Mouse (Mus musculus): ENCODE measurements around the gene Sprr2b. TPM values are rescaled to one million over a fixed set of nuclear protein-coding genes. Genes with fewer than 3 reads are reported as not detected.
"Not testable (repeated sequence)": the region's sequence is repeated elsewhere in the genome, so short reads cannot be mapped to it uniquely, and the experiment has no call there.

Gene Sprr2b
- total RNA-seq (2021): not detected

- intact Hi-C loops (cut with DNase I): no loop called here
- DNase-seq (ENCODE audit: extremely low spot score in 1 of 2, low spot score in 2 of 2): no peak
These were observed at the start of gene Sprr2b for GRCm38 (mm10) chr3:92316320-92316719. Gene Sprr2b, plus strand, starts transcription at chr3:92316620.

GRCm38 (mm10) chr3:92271414-92271985 is 44.9 kb upstream of the Sprr2b start:
- DNase-seq (ENCODE audit: extremely low spot score in 1 of 2, low spot score in 2 of 2); intact Hi-C loops (cut with DNase I): not testable (repeated sequence)

GRCm38 (mm10) chr3:92273504-92273903 is 42.9 kb upstream of the Sprr2b start:
- DNase-seq (ENCODE audit: extremely low spot score in 1 of 2, low spot score in 2 of 2); intact Hi-C loops (cut with DNase I): not testable (repeated sequence)

- DNase-seq (ENCODE audit: extremely low spot score in 1 of 2, low spot score in 2 of 2); intact Hi-C loops (cut with DNase I): not testable (repeated sequence)
These were observed 42.4 kb upstream of the Sprr2b start for GRCm38 (mm10) chr3:92274018-92274417.

- DNase-seq (ENCODE audit: extremely low spot score in 1 of 2, low spot score in 2 of 2); intact Hi-C loops (cut with DNase I): not testable (repeated sequence)
These were observed 36.8 kb upstream of the Sprr2b start for GRCm38 (mm10) chr3:92279663-92280062.

- DNase-seq (ENCODE audit: extremely low spot score in 1 of 2, low spot score in 2 of 2); intact Hi-C loops (cut with DNase I): not testable (repeated sequence)
These were observed 35.3 kb upstream of the Sprr2b start for GRCm38 (mm10) chr3:92280963-92281606.

- intact Hi-C loops (cut with DNase I); DNase-seq (ENCODE audit: extremely low spot score in 1 of 2, low spot score in 2 of 2): not testable (repeated sequence)
These were observed 31.3 kb upstream of the Sprr2b start, which contains the start of gene Sprr2a3 for GRCm38 (mm10) chr3:92285101-92285500. Gene Sprr2a3, plus strand, starts transcription at chr3:92285417.

- intact Hi-C loops (cut with DNase I): not testable (repeated sequence)
These were observed 27.9 kb upstream of the Sprr2b start for GRCm38 (mm10) chr3:92288489-92288888.

GRCm38 (mm10) chr3:92307406-92307805 is 9.0 kb upstream of the Sprr2b start:
- intact Hi-C loops (cut with DNase I): no loop called here
- DNase-seq (ENCODE audit: extremely low spot score in 1 of 2, low spot score in 2 of 2): no peak

More at GRCm38 (mm10) chr3:92288489-92288888, 27.9 kb upstream of the Sprr2b start:
- DNase-seq (ENCODE audit: extremely low spot score in 1 of 2, low spot score in 2 of 2): not testable (repeated sequence)

- DNase-seq (ENCODE audit: extremely low spot score in 1 of 2, low spot score in 2 of 2): no peak
- intact Hi-C loops (cut with DNase I): no loop called here
These were observed 964 bp downstream of the Sprr2b start for GRCm38 (mm10) chr3:92317384-92317783.

GRCm38 (mm10) chr3:92336278-92336677 is 19.9 kb downstream of the Sprr2b start:
- intact Hi-C loops (cut with DNase I): no loop called here
- no peak for DNase-seq (ENCODE audit: extremely low spot score in 1 of 2, low spot score in 2 of 2)

GRCm38 (mm10) chr3:92338840-92339239 is 22.4 kb downstream of the Sprr2b start, which contains the start of gene Sprr2d:
Gene Sprr2d, plus strand, starts transcription at chr3:92339140.
- intact Hi-C loops (cut with DNase I): no loop called here

GRCm38 (mm10) chr3:92351843-92352242 is 35.4 kb downstream of the Sprr2b start, which contains the start of gene Sprr2e:
Gene Sprr2e, plus strand, starts transcription at chr3:92352143.
- DNase-seq (ENCODE audit: extremely low spot score in 1 of 2, low spot score in 2 of 2): no peak
- intact Hi-C loops (cut with DNase I): no loop called here

More at GRCm38 (mm10) chr3:92338840-92339239, 22.4 kb downstream of the Sprr2b start, which contains the start of gene Sprr2d:
- no peak for DNase-seq (ENCODE audit: extremely low spot score in 1 of 2, low spot score in 2 of 2)

- DNase-seq (ENCODE audit: extremely low spot score in 1 of 2, low spot score in 2 of 2): no peak
- intact Hi-C loops (cut with DNase I): no loop called here
These were observed 45.2 kb downstream of the Sprr2b start for GRCm38 (mm10) chr3:92361619-92362018.

GRCm38 (mm10) chr3:92364887-92365286 is 48.5 kb downstream of the Sprr2b start, which contains the start of gene Sprr2f:
Gene Sprr2f, plus strand, starts transcription at chr3:92365187.
- no peak for DNase-seq (ENCODE audit: extremely low spot score in 1 of 2, low spot score in 2 of 2)
- intact Hi-C loops (cut with DNase I): no loop called here

Other genes with a start within 250 kb of the Sprr2b start
- gene Lor, start 233.5 kb upstream of the Sprr2b start, total RNA-seq (2021): 1 to 10 TPM; 6.2 to 6.6 TPM
- gene Prr9, start 192.7 kb upstream of the Sprr2b start, total RNA-seq (2021): not detected
- not detected for gene Lelp1, start 173.9 kb upstream of the Sprr2b start, total RNA-seq (2021)
- gene Sprr2a1, start 100.8 kb upstream of the Sprr2b start, total RNA-seq (2021): not detected
- not detected for gene Sprr2a2, start 100.7 kb upstream of the Sprr2b start, total RNA-seq (2021)
- not detected for gene Sprr2a3, start 31.2 kb upstream of the Sprr2b start, total RNA-seq (2021)
- gene Sprr2d, start 22.5 kb downstream of the Sprr2b start, total RNA-seq (2021): not detected
- gene Sprr2e, start 35.5 kb downstream of the Sprr2b start, total RNA-seq (2021): not detected
- not detected for gene Sprr2f, start 48.6 kb downstream of the Sprr2b start, total RNA-seq (2021)
- not detected for gene Sprr2h, start 69.1 kb downstream of the Sprr2b start, total RNA-seq (2021)
- not detected for gene Sprr2i, start 91.4 kb downstream of the Sprr2b start, total RNA-seq (2021)
- not detected for gene Sprr2j-ps, start 101.5 kb downstream of the Sprr2b start, total RNA-seq (2021)
- gene Gm9774, start 112.8 kb downstream of the Sprr2b start, total RNA-seq (2021): 1 to 10 TPM; 1.5 to 3.6 TPM
- not detected for gene Sprr2k, start 116.0 kb downstream of the Sprr2b start, total RNA-seq (2021)
- not detected for gene Sprr1b, start 122.2 kb downstream of the Sprr2b start, total RNA-seq (2021)
- gene Sprr3, start 142.1 kb downstream of the Sprr2b start, total RNA-seq (2021): not detected
- not detected for gene Sprr1a, start 169.3 kb downstream of the Sprr2b start, total RNA-seq (2021)
- gene Sprr4, start 183.9 kb downstream of the Sprr2b start, total RNA-seq (2021): not detected
- not detected for gene 2310046K23Rik, start 217.9 kb downstream of the Sprr2b start, total RNA-seq (2021)

All from left cerebral cortex, postnatal 10 days (tissue).